ENCODE assay signal across 10 mouse cellular contexts in the genomic region with DNA sequence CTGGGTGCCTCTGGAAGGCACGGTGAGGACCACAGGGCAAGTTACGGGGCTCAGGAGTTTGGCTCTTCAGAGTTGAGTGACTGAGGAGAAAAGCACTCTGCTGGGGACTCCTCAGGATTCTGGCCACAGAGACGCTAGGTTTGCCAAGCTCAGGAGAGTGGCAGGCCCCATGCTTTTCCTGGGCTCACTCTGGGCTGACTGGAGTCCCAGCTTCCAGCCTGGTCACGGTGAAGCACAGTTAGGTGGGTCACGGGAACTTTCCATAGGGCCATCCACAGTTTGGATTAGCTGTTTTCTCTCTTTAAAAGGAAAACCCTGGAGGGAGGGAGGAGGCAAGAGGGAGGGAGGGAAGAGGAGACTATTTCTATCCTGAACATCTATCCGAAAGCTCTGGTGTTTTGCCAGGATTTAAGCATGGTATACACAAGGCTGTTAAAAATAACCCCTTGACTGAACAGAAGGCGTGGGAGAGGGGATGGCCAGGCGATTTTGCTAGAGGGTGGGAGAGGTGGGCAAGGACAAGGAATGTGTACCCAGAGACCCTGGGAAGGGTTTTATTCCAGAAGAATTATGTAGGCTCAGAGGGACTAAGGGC. TPM values are rescaled to one million over a fixed set of nuclear protein-coding genes. Genes with fewer than 3 reads are reported as not detected.
DNase-seq lines count a peak whose midpoint lies in the region; ATAC-seq and TF ChIP-seq lines count a peak whose summit lies in the region.
"Had no signal": no experiment of that assay in that cellular context is flagged by ENCODE, and none has a peak within 500 bp of the region (broad histone marks: within the 10 kb centered on the region; RNA-seq: fewer than 3 reads in every experiment).

No protein-coding gene starts in this region.

- no peak overlapping the region for H3K4me3 ChIP-seq in cerebellum, adult 2 months (replicated peaks; ENCODE audit: insufficient read depth, low read depth, low read length)
- no peak overlapping the region for H3K4me3 ChIP-seq in kidney, embryonic 15.5 days (replicated peaks)
- H3K4me3 ChIP-seq in intestine, embryonic 15.5 days (replicated peaks): no peak overlapping the region
- H3K4me3 ChIP-seq: hindbrain, embryonic 12.5 days; limb, embryonic 10.5 days had no signal

- ATAC-seq in kidney, embryonic 15.5 days (replicated peaks; ENCODE audit: low FRiP score): 0 out of 2 replicates have a peak, but pooled peaks have one; percentile 30
- ATAC-seq in intestine, embryonic 15.5 days: peak; percentile 79
- ATAC-seq in inflammation-experienced regulatory T-cells, adult 6 months: no peak

- TF ChIP-seq CTCF in cerebellum, adult 2 months (IDR thresholded peaks at IDR 0.05; ENCODE audit: borderline replicate concordance, insufficient read depth, low read depth, low read length): no peak

- no peak overlapping the region for H3K27ac ChIP-seq in cerebellum, adult 2 months (ENCODE audit: insufficient read depth, low read length)
- H3K27ac ChIP-seq in kidney, embryonic 15.5 days: peak overlapping the region; percentile 58
- peak overlapping the region; percentile 77 for H3K27ac ChIP-seq in intestine, embryonic 15.5 days
- H3K27ac ChIP-seq: hindbrain, embryonic 12.5 days; limb, embryonic 10.5 days had no signal

- no peaks in the 10 kb centered on the region for H3K9me3 ChIP-seq in kidney, embryonic 15.5 days (replicated peaks)
- H3K9me3 ChIP-seq in intestine, embryonic 15.5 days: no peaks in the 10 kb centered on the region
- H3K9me3 ChIP-seq: hindbrain, embryonic 12.5 days; limb, embryonic 10.5 days had no signal

- DNase-seq in cerebellum, adult 2 months: peak; percentile 55 to 60
- no peak for DNase-seq in cerebellum, postnatal 4 days (ENCODE audit: low spot score in 2 of 2)
- no peak for DNase-seq in kidney, adult 18-20 months
- peak; percentile 65 for DNase-seq in NIH3T3 (ENCODE audit: low read depth)
- DNase-seq in natural killer cell, adult 2 months (ENCODE audit: low spot score in 2 of 2): no peak

- no peak for TF ChIP-seq POLR2A in cerebellum, adult 2 months (IDR thresholded peaks at IDR 0.05; ENCODE audit: borderline replicate concordance, insufficient read depth, low read length)

- H3K36me3 ChIP-seq in kidney, embryonic 15.5 days: no peaks in the 10 kb centered on the region
- H3K36me3 ChIP-seq in intestine, embryonic 15.5 days: no peaks in the 10 kb centered on the region
- H3K36me3 ChIP-seq: hindbrain, embryonic 12.5 days; limb, embryonic 10.5 days had no signal

- no peaks in the 10 kb centered on the region for H3K27me3 ChIP-seq in cerebellum, adult 2 months (ENCODE audit: control insufficient read depth, insufficient read depth, low read length)
- no peaks in the 10 kb centered on the region for H3K27me3 ChIP-seq in kidney, embryonic 15.5 days
- H3K27me3 ChIP-seq in intestine, embryonic 15.5 days (replicated peaks): no peaks in the 10 kb centered on the region
- H3K27me3 ChIP-seq: hindbrain, embryonic 12.5 days had no signal

- H3K4me2 ChIP-seq in kidney, embryonic 15.5 days: no peak overlapping the region
- H3K4me2 ChIP-seq in intestine, embryonic 15.5 days (replicated peaks): no peak overlapping the region
- H3K4me2 ChIP-seq: hindbrain, embryonic 12.5 days had no signal

- no peak overlapping the region for H3K9ac ChIP-seq in kidney, embryonic 15.5 days
- no peak overlapping the region for H3K9ac ChIP-seq in intestine, embryonic 15.5 days
- H3K9ac ChIP-seq: hindbrain, embryonic 12.5 days had no signal

- 8% methylated on average over 8 of the region's 8 CpGs for WGBS in cerebellum, adult 2 months
- whole genome bisulfite sequencing in kidney, embryonic 15.5 days: 55% methylated on average over 8 of the region's 8 CpGs
- 56% methylated on average over 8 of the region's 8 CpGs for WGBS in intestine, embryonic 15.5 days

- H3K4me1 ChIP-seq in cerebellum, adult 2 months (ENCODE audit: control insufficient read depth, insufficient read depth, low read length): peaks cover 36% of the 10 kb centered on the region
- peaks cover 41% of the 10 kb centered on the region for H3K4me1 ChIP-seq in kidney, embryonic 15.5 days
- peaks cover 18% of the 10 kb centered on the region for H3K4me1 ChIP-seq in intestine, embryonic 15.5 days (replicated peaks)

RNA-seq across cellular contexts. Expression of a gene that starts 55.5 kb away (rescaled TPM):
- 0.38 and 0.40 TPM in 2 replicates for polyA plus RNA-seq in cerebellum, adult 2 months (2012; rRNA removed)
- polyA plus RNA-seq in kidney, embryonic 15.5 days (2015; fragmentation: Nextera tagmentation; extraction: Ambion mirVana): 2.7 and 5.0 TPM in 2 replicates
- 6.3 TPM in 2 replicates for polyA plus RNA-seq in intestine, embryonic 15.5 days (2015; fragmentation: Nextera tagmentation; extraction: Ambion mirVana)
- not detected for polyA plus RNA-seq in inflammation-experienced regulatory T-cells, adult 6 months (2017; shearing (Covaris generic))

Comparison
In these comparisons a context has a peak if more than half of its experiments do, and no peak if none do; other contexts are left out.
1. DNase-seq: peak in cerebellum, adult 2 months (2 of 2) and NIH3T3 (single experiment); none in cerebellum, postnatal 4 days (0 of 2), kidney, adult 18-20 months (single experiment) and natural killer cell, adult 2 months (0 of 2).